Mouse (Mus musculus) heart, embryonic 13.5 days (tissue): ENCODE data around the gene Rtn1. TPM values are rescaled to one million over a fixed set of nuclear protein-coding genes. Genes with fewer than 3 reads are reported as not detected.
A peak's percentile ranks its signal among the peaks of the same experiment; 100 is the strongest.

Source experiments
- ATAC-seq: fragments of 200-750 bp; cut with Nextera tagmentation; 2 replicates; pipeline ENCODE4 v1.8.0; 2017; ENCODE audit warnings: moderate TSS enrichment; ENCODE audit not compliant: insufficient number of reproducible peaks, low FRiP score, low TSS enrichment; ENCODE audit errors: extremely low read depth
- H3K27ac ChIP-seq: fragments of 300-500 bp; sonication (generic); replicated peaks from 2 replicates; pipeline ENCODE4 v1.5.1; 2015; ENCODE audit warnings: moderate library complexity, mild to moderate bottlenecking, inconsistent platforms
- H3K27me3 ChIP-seq: fragments of 300-500 bp; sonication (generic); replicated peaks from 2 replicates; pipeline ENCODE4 v1.6.1; 2015; ENCODE audit warnings: mild to moderate bottlenecking, inconsistent platforms
- H3K36me3 ChIP-seq: fragments of 300-500 bp; sonication (generic); 2 replicates; pipeline ENCODE4 v1.6.1; 2015; ENCODE audit warnings: mild to moderate bottlenecking, inconsistent platforms
- H3K4me1 ChIP-seq: fragments of 300-500 bp; sonication (generic); 2 replicates; pipeline ENCODE4 v1.6.1; 2015; ENCODE audit warnings: inconsistent platforms
- H3K4me2 ChIP-seq: fragments of 300-500 bp; sonication (generic); 2 replicates; pipeline ENCODE4 v1.6.1; 2015; ENCODE audit warnings: inconsistent platforms, mild to moderate bottlenecking, moderate library complexity
- H3K4me3 ChIP-seq: fragments of 300-500 bp; sonication (generic); 2 replicates; pipeline ENCODE4 v1.5.1; 2015; ENCODE audit warnings: moderate library complexity, mild to moderate bottlenecking, inconsistent platforms
- H3K9ac ChIP-seq: fragments of 300-500 bp; sonication (generic); 2 replicates; pipeline ENCODE4 v1.6.1; 2015; ENCODE audit warnings: inconsistent platforms, mild to moderate bottlenecking, moderate library complexity
- H3K9me3 ChIP-seq: fragments of 300-500 bp; sonication (generic); 2 replicates; pipeline ENCODE4 v1.6.1; 2016; ENCODE audit warnings: inconsistent platforms
- WGBS: fragments of 180-500 bp; shearing (Covaris S2); methylation state at CpG from one replicate; pipeline ENCODE4 v1.1.7; 2015; ENCODE audit warnings: mixed read lengths; 5-methylcytosine and 5-hydroxymethylcytosine counted together
- polyA plus RNA-seq: library from polyadenylated mRNA; unstranded; fragments of >200 nt; fragmentation: Nextera tagmentation; extraction: Ambion mirVana; gene quantifications from 2 replicates; pipeline ENCODE4 v1.2.1, GENCODE M21; 2015

The Rtn1 gene
- polyA plus RNA-seq, 1 experiment from 2014 or later: 15.8 TPM

DNA sequence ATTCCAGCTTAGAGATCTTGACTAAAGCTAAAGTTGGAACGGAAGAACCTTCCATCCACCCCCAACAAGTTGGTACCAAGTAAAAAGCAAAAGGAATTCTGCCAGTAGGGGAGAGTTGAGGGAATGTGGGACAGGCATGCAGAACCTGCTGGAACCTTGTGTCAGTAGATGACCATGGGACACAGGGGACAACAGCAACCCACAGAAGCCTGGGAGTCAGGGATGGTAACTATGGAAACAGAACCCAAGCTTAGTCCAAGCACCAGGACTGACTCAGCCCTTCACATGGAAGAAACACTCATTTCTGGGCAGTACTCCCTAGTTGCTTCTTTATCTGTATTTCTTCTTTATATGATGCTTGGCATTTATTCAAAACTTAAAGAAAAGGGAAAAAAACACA lies 54.6 kb downstream of the Rtn1 start:
- H3K4me2 ChIP-seq: no peak overlapping the region
- no peaks in the 10 kb centered on the region for H3K4me1 ChIP-seq
- H3K27ac ChIP-seq: no peak overlapping the region
- no peaks in the 10 kb centered on the region for H3K36me3 ChIP-seq
- no peak overlapping the region for H3K9ac ChIP-seq
- H3K9me3 ChIP-seq: no peaks in the 10 kb centered on the region
- no peak overlapping the region for H3K4me3 ChIP-seq
- ATAC-seq: no peak
- no peaks in the 10 kb centered on the region for H3K27me3 ChIP-seq
- WGBS: 69% methylated on average over 1 of the region's 1 CpGs

GRCm38 (mm10) chr12:72353506-72353905 lies 55.3 kb downstream of the Rtn1 start:
- Histone ChIP-seq H3K27me3 (no peaks in the 10 kb centered on the region), H3K27ac (no peak overlapping the region), H3K4me2 (no peak overlapping the region), H3K4me3 (no peak overlapping the region), H3K9me3 (no peaks in the 10 kb centered on the region), H3K36me3 (no peaks in the 10 kb centered on the region), H3K9ac (no peak overlapping the region), H3K4me1 (no peaks in the 10 kb centered on the region)
- 85% methylated on average over 1 of the region's 1 CpGs for WGBS
- no peak for ATAC-seq

DNA sequence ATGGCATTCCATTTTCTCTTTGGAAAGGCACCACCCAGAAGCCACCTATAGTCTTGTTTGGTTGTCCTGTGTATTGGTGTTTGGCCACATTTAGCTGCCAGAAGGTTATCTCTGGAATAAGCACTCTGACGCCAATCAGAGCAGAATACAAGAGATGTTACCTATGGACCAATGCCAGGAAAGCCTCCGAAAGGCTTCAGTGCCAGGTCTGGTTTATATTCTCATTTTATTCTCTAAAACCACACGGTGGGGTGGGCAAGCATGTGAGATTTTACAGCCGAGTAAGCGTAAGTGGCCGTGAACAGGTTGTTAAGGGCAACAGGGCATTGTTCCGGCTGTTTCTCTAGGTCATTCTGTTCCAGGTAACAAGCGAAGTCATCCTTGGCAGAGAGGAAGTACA lies 60.3 kb downstream of the Rtn1 start:
- ATAC-seq: no peak
- H3K9ac ChIP-seq: no peak overlapping the region
- no peak overlapping the region for H3K4me2 ChIP-seq
- no peaks in the 10 kb centered on the region for H3K27me3 ChIP-seq
- H3K9me3 ChIP-seq: no peaks in the 10 kb centered on the region
- no peak overlapping the region for H3K4me3 ChIP-seq
- no peaks in the 10 kb centered on the region for H3K36me3 ChIP-seq
- H3K4me1 ChIP-seq: peaks cover 4% of the 10 kb centered on the region
- WGBS: 67% methylated on average over 8 of the region's 8 CpGs
- no peak overlapping the region for H3K27ac ChIP-seq

- ATAC-seq: no peak
- no peaks in the 10 kb centered on the region for H3K9me3 ChIP-seq
- H3K27ac ChIP-seq: no peak overlapping the region
- no peak overlapping the region for H3K4me2 ChIP-seq
- H3K4me3 ChIP-seq: no peak overlapping the region
- H3K4me1 ChIP-seq: peaks cover 8% of the 10 kb centered on the region
- WGBS: 53% methylated on average over 1 of the region's 1 CpGs
- H3K27me3 ChIP-seq: no peaks in the 10 kb centered on the region
- H3K9ac ChIP-seq: no peak overlapping the region
- no peaks in the 10 kb centered on the region for H3K36me3 ChIP-seq
These were observed 61.7 kb downstream of the Rtn1 start for GRCm38 (mm10) chr12:72347184-72347583.

- 19% methylated on average over 2 of the region's 2 CpGs for WGBS
- Histone ChIP-seq H3K27me3 (no peaks in the 10 kb centered on the region), H3K9ac (no peak overlapping the region), H3K4me3 (no peak overlapping the region), H3K27ac (0 out of 2 replicates have a peak overlapping the region, but pooled peaks have one; percentile 32), H3K36me3 (no peaks in the 10 kb centered on the region), H3K9me3 (no peaks in the 10 kb centered on the region), H3K4me1 (peaks cover 8% of the 10 kb centered on the region), H3K4me2 (no peak overlapping the region)
- no peak for ATAC-seq
These were observed 65.2 kb downstream of the Rtn1 start for GRCm38 (mm10) chr12:72343639-72344038.

GRCm38 (mm10) chr12:72336009-72336408 lies 72.8 kb downstream of the Rtn1 start:
- no peaks in the 10 kb centered on the region for H3K4me1 ChIP-seq
- no peak for ATAC-seq
- WGBS: 90% methylated on average over 13 of the region's 13 CpGs
- H3K9me3 ChIP-seq: no peaks in the 10 kb centered on the region
- no peak overlapping the region for H3K4me2 ChIP-seq
- H3K27ac ChIP-seq: no peak overlapping the region
- no peaks in the 10 kb centered on the region for H3K27me3 ChIP-seq
- no peak overlapping the region for H3K9ac ChIP-seq
- no peaks in the 10 kb centered on the region for H3K36me3 ChIP-seq
- no peak overlapping the region for H3K4me3 ChIP-seq

- Histone ChIP-seq H3K9me3 (no peaks in the 10 kb centered on the region), H3K4me3 (no peak overlapping the region), H3K27me3 (no peaks in the 10 kb centered on the region), H3K4me2 (no peak overlapping the region), H3K36me3 (no peaks in the 10 kb centered on the region), H3K9ac (no peak overlapping the region), H3K4me1 (peaks cover 2% of the 10 kb centered on the region; the same call in 1 of the 2 replicates), H3K27ac (no peak overlapping the region)
- 72% methylated on average over 5 of the region's 5 CpGs for WGBS
- ATAC-seq: no peak
These were observed 76.3 kb downstream of the Rtn1 start for GRCm38 (mm10) chr12:72332488-72333013.

- H3K4me1 ChIP-seq: peaks cover 2% of the 10 kb centered on the region; the same call in 1 of the 2 replicates
- ATAC-seq: no peak
- no peaks in the 10 kb centered on the region for H3K9me3 ChIP-seq
- no peak overlapping the region for H3K4me3 ChIP-seq
- H3K27ac ChIP-seq: no peak overlapping the region
- no peak overlapping the region for H3K4me2 ChIP-seq
- H3K27me3 ChIP-seq: no peaks in the 10 kb centered on the region
- H3K9ac ChIP-seq: no peak overlapping the region
- 72% methylated on average over 7 of the region's 7 CpGs for WGBS
- H3K36me3 ChIP-seq: no peaks in the 10 kb centered on the region
These were observed 76.9 kb downstream of the Rtn1 start for GRCm38 (mm10) chr12:72331912-72332487.

DNA sequence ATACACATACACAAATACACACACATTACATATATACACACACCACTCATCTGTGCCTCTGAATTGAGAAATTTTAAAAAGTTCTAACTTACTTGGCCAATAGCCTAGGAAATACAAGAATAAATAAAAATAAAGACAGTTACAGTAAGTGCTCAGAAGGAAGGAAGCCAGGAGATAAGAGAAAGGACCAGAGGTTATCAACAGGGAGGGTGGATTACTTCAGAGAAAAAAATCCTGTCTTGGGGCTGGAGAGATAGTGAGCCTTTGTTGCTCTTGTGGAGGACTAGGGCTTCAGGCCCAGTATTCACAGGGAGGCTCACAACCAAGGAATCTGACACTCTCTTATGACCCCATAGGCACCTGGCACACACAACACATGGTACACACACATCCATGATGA lies 82.8 kb downstream of the Rtn1 start:
- H3K27ac ChIP-seq: no peak overlapping the region
- H3K4me1 ChIP-seq: peaks cover 2% of the 10 kb centered on the region; the same call in 1 of the 2 replicates
- H3K36me3 ChIP-seq: no peaks in the 10 kb centered on the region
- no peak overlapping the region for H3K9ac ChIP-seq
- ATAC-seq: no peak
- H3K9me3 ChIP-seq: no peaks in the 10 kb centered on the region
- H3K27me3 ChIP-seq: no peaks in the 10 kb centered on the region
- no peak overlapping the region for H3K4me3 ChIP-seq
- H3K4me2 ChIP-seq: no peak overlapping the region

DNA sequence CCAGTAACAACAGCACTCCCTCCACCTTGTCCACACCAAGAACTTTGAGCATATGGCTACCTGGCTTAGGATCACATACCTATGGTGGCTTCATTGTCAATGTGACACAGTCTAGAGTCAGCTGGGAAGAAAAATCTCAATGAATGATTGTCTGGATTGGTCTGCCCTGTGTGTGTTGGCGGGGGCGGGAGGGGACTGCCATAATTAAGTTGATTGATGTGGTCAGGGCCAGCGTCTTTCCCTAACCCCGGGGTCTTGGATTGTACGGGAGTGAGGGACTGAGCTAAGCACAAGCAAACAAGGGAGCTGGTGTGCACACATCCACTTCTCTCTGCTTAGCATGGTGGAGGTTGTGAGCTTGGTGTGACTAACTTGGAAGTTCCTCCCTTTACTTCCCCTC lies 83.8 kb downstream of the Rtn1 start:
- no peaks in the 10 kb centered on the region; the same call in 1 of the 2 replicates for H3K4me1 ChIP-seq

GRCm38 (mm10) chr12:72324210-72324871 lies 84.5 kb downstream of the Rtn1 start:
- no peaks in the 10 kb centered on the region for H3K36me3 ChIP-seq
- H3K9me3 ChIP-seq: no peaks in the 10 kb centered on the region
- no peaks in the 10 kb centered on the region for H3K27me3 ChIP-seq
- no peak overlapping the region for H3K4me2 ChIP-seq
- H3K27ac ChIP-seq: no peak overlapping the region
- no peak overlapping the region for H3K9ac ChIP-seq
- H3K4me1 ChIP-seq: no peaks in the 10 kb centered on the region; the same call in 1 of the 2 replicates
- WGBS: 69% methylated on average over 10 of the region's 10 CpGs
- ATAC-seq: no peak
- H3K4me3 ChIP-seq: no peak overlapping the region

More for the DNA sequence above, 83.8 kb downstream of the Rtn1 start:
- no peak overlapping the region for H3K4me3 ChIP-seq
- H3K27ac ChIP-seq: no peak overlapping the region
- no peak overlapping the region for H3K9ac ChIP-seq
- no peak for ATAC-seq
- no peaks in the 10 kb centered on the region for H3K9me3 ChIP-seq
- H3K4me2 ChIP-seq: no peak overlapping the region
- H3K27me3 ChIP-seq: no peaks in the 10 kb centered on the region
- WGBS: 58% methylated on average over 5 of the region's 5 CpGs
- no peaks in the 10 kb centered on the region for H3K36me3 ChIP-seq

DNA sequence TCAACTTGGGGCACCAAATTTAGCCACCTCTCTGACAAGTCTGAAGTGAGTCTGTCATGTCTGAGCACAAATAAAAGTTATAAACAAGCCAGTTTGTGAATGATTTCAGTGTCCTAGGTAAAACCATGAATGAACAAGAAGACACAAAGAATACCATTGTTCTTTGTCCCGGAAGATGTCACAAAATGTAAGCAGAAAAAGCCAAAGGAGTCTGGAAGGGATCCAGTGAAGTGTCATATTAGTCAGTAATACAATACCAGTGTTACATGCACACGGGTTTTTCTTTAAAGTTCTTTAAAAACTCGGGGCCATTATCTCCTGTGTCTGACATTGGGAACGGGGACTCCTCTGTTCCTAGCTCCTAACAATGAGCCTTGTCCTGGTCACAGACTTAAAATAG lies 85.1 kb downstream of the Rtn1 start:
- H3K4me3 ChIP-seq: no peak overlapping the region
- no peak overlapping the region for H3K9ac ChIP-seq
- no peaks in the 10 kb centered on the region; the same call in 1 of the 2 replicates for H3K4me1 ChIP-seq
- no peaks in the 10 kb centered on the region for H3K36me3 ChIP-seq
- H3K9me3 ChIP-seq: no peaks in the 10 kb centered on the region
- no peak for ATAC-seq
- H3K27me3 ChIP-seq: no peaks in the 10 kb centered on the region
- H3K4me2 ChIP-seq: no peak overlapping the region
- WGBS: 56% methylated on average over 4 of the region's 4 CpGs
- H3K27ac ChIP-seq: no peak overlapping the region
